Mouse (Mus musculus) liver, adult 2 months (tissue): ENCODE data around the gene Itpk1.

Experiments used
- CTCF ChIP-seq: fragments of 200-500 bp; IDR thresholded peaks from 2 replicates; pipeline ENCODE4 v1.5.1; 2011; ENCODE audit warnings: low read depth, low read length, control low read depth
- POLR2A ChIP-seq: fragments of 200-500 bp; IDR thresholded peaks from 2 replicates; pipeline ENCODE4 v1.6.1; 2011; ENCODE audit warnings: low read length, control low read depth; ENCODE audit not compliant: insufficient read depth; ENCODE audit errors: extremely low read depth

- TF ChIP-seq POLR2A (no peak), CTCF (peak; percentile 69)
Measured at GRCm38 (mm10) chr12:102719552-102720315, 15.0 kb upstream of the Itpk1 start.
